Mouse (Mus musculus) small intestine, adult 2 months (tissue): ENCODE results near the gene Maml3.

Experiments used
- CTCF ChIP-seq: fragments of 200-500 bp; IDR thresholded peaks from 2 replicates; pipeline ENCODE4 v1.5.1; 2012; ENCODE audit warnings: low read depth, mild to moderate bottlenecking, control low read depth, inconsistent platforms, low read length, moderate library complexity, mixed read lengths; ENCODE audit not compliant: insufficient replicate concordance, insufficient read length; ENCODE audit errors: extremely low read depth
- POLR2A ChIP-seq: fragments of 200-500 bp; IDR thresholded peaks from 2 replicates; pipeline ENCODE4 v1.6.1; 2012; ENCODE audit warnings: low read depth, mild to moderate bottlenecking, control low read depth, inconsistent platforms, low read length, moderate library complexity

DNA sequence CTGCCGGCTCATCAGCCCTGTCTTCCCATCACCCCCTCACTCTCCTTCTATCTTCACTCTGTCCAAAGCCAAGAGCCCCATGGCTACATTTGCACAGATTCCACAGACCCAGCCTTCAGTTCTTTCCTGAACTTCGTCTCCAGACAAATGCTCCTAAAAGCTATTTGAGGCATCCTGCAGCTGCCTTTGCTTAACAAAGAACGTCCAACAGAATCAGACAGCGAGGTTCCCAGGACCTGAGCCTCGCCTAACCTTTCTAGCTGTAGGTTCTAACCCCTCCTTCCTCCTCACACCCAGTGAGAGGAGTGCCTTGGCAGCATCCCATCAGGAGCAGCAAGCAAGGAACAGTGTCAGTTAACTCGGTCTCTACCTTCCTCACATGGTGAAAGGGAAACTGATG lies 132.3 kb downstream of the Maml3 start:
- no peak for TF ChIP-seq POLR2A
- no peak for TF ChIP-seq CTCF
